Mouse (Mus musculus): Measurements from ENCODE around the gene Gm10334. TPM values are rescaled to one million over a fixed set of nuclear protein-coding genes. Genes with fewer than 3 reads are reported as not detected.
"Not testable (repeated sequence)": the region's sequence is repeated elsewhere in the genome, so short reads cannot be mapped to it uniquely, and the experiment has no call there.

Gm10334 gene
- polyA plus RNA-seq (2014; fragmentation: Nextera tagmentation; extraction: Ambion mirVana): not detected in 2 replicates

DNA sequence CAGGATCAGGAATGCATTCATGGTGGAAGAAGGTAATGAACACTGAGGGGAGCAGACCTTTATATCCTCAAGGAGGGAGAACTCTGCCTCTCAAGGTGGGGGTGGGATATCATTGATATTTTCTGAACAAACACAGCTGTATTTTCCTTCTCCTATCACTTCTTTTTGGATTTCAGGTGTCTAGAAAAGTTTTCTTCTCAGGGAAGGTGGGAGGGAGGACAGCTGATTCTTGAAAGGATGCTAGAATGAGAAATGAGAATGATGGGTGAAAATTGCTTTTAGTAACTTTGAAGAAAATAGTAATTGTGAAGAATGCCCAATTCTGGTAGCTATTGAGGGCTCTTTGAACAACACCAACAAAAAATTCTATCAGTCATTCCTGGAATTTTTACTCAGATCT, at the start of gene Gm10334:
Gene Gm10334 (minus strand): TSS at position 101 of the 400 bp plus-strand sequence.
- not testable (repeated sequence) for H3K27me3 ChIP-seq (ENCODE audit: control insufficient read depth, insufficient read depth, low read length); H3K9ac ChIP-seq (replicated peaks; ENCODE audit: low read depth, low read length); H3K4me3 ChIP-seq (ENCODE audit: low read depth, low read length); H3K9me3 ChIP-seq (ENCODE audit: control insufficient read depth, low read length); H3K27ac ChIP-seq (ENCODE audit: low read depth, low read length); H3K36me3 ChIP-seq (ENCODE audit: control insufficient read depth, insufficient read depth, low read length); H3K4me2 ChIP-seq (ENCODE audit: low read depth, low read length); H3K4me1 ChIP-seq (ENCODE audit: control insufficient read depth, insufficient read depth, low read length); ATAC-seq (ENCODE audit: low read depth)

DNA sequence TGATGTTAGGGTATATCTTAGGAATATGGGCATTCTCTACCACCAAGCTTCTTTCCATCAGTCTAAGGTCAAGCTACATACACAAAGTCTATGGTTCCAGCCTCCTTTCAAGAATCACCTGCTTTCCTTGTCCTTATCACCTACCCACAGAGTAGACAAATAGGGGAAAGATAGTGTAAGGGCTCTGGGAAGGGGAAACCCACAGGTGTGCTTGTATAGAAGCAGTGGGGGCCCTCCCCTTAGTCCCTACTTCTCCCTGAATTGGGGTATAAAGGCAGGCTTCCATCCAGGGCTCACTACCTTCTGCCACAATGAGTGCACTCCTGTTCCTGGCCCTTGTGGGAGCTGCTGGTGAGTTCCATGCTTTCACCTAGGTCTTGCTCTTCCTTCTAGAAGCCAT, 12.7 kb upstream of the Gm10334 start, which contains the start of gene Prss1:
Gene Prss1 (plus strand): TSS at position 301 of the 400 bp plus-strand sequence.
- not testable (repeated sequence) for H3K4me3 ChIP-seq (ENCODE audit: low read depth, low read length); H3K27me3 ChIP-seq (ENCODE audit: control insufficient read depth, insufficient read depth, low read length); H3K9me3 ChIP-seq (ENCODE audit: control insufficient read depth, low read length); H3K9ac ChIP-seq (replicated peaks; ENCODE audit: low read depth, low read length); H3K27ac ChIP-seq (ENCODE audit: low read depth, low read length); H3K36me3 ChIP-seq (ENCODE audit: control insufficient read depth, insufficient read depth, low read length); ATAC-seq (ENCODE audit: low read depth); H3K4me1 ChIP-seq (ENCODE audit: control insufficient read depth, insufficient read depth, low read length); H3K4me2 ChIP-seq (ENCODE audit: low read depth, low read length)

DNA sequence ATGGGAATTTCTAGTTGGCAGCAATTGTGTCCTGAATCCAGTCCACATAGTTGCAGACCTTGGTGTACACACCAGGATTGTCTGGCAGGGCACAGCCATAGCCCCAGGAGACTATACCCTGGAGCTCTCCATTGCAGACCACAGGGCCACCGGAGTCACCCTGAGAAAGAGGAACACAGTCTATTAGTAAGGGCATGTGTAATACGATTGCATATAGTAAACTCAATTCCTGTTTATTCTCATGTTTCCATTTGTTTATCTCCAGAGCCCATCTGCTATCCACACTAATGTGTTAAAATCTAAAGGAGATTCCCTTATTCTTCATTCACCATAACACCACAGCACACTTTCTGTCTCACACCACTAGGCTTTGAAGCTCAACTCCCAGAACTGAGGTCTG, 3.7 kb downstream of the Gm10334 start:
- H3K36me3 ChIP-seq (ENCODE audit: control insufficient read depth, insufficient read depth, low read length); H3K27me3 ChIP-seq (ENCODE audit: control insufficient read depth, insufficient read depth, low read length); H3K4me3 ChIP-seq (ENCODE audit: low read depth, low read length); H3K9ac ChIP-seq (replicated peaks; ENCODE audit: low read depth, low read length); H3K4me1 ChIP-seq (ENCODE audit: control insufficient read depth, insufficient read depth, low read length); H3K27ac ChIP-seq (ENCODE audit: low read depth, low read length); H3K9me3 ChIP-seq (ENCODE audit: control insufficient read depth, low read length); ATAC-seq (ENCODE audit: low read depth); H3K4me2 ChIP-seq (ENCODE audit: low read depth, low read length): not testable (repeated sequence)
- WGBS: 100% methylated on average over 1 of the region's 2 CpGs

Other genes with a start within 250 kb of the Gm10334 start
- not detected in 2 replicates for gene Try4, start 143.9 kb downstream of the Gm10334 start, polyA plus RNA-seq (2014; fragmentation: Nextera tagmentation; extraction: Ambion mirVana)
- gene Try5, start 129.3 kb downstream of the Gm10334 start, polyA plus RNA-seq (2014; fragmentation: Nextera tagmentation; extraction: Ambion mirVana): 0.35 TPM in 1 of 2 replicates, not detected in the other
- not detected in 2 replicates for gene Try10, start 92.0 kb downstream of the Gm10334 start, polyA plus RNA-seq (2014; fragmentation: Nextera tagmentation; extraction: Ambion mirVana)
- gene Prss3, start 68.5 kb downstream of the Gm10334 start, polyA plus RNA-seq (2014; fragmentation: Nextera tagmentation; extraction: Ambion mirVana): not detected in 2 replicates
- not detected in 2 replicates for gene Gm5771, start 53.8 kb downstream of the Gm10334 start, polyA plus RNA-seq (2014; fragmentation: Nextera tagmentation; extraction: Ambion mirVana)
- gene Prss1, start 12.8 kb upstream of the Gm10334 start, polyA plus RNA-seq (2014; fragmentation: Nextera tagmentation; extraction: Ambion mirVana): not detected in 2 replicates
- gene Prss2, start 75.6 kb upstream of the Gm10334 start, polyA plus RNA-seq (2014; fragmentation: Nextera tagmentation; extraction: Ambion mirVana): not detected in 2 replicates
- gene Ephb6, start 159.3 kb upstream of the Gm10334 start, polyA plus RNA-seq (2014; fragmentation: Nextera tagmentation; extraction: Ambion mirVana): 30.4 and 40.3 TPM in 2 replicates
- 1.0 and 1.4 TPM in 2 replicates for gene Trpv6, start 190.3 kb upstream of the Gm10334 start, polyA plus RNA-seq (2014; fragmentation: Nextera tagmentation; extraction: Ambion mirVana)
- not detected in 2 replicates for gene Trpv5, start 234.6 kb upstream of the Gm10334 start, polyA plus RNA-seq (2014; fragmentation: Nextera tagmentation; extraction: Ambion mirVana)
- gene Llcfc1, start 238.3 kb upstream of the Gm10334 start, polyA plus RNA-seq (2014; fragmentation: Nextera tagmentation; extraction: Ambion mirVana): not detected in 2 replicates

Measured in neural tube, embryonic 14.5 days (tissue).